Mouse (Mus musculus): ENCODE results near the gene Gm2004.
"Not testable (repeated sequence)": the region's sequence is repeated elsewhere in the genome, so short reads cannot be mapped to it uniquely, and the experiment has no call there.

Gene Gm2004

DNA sequence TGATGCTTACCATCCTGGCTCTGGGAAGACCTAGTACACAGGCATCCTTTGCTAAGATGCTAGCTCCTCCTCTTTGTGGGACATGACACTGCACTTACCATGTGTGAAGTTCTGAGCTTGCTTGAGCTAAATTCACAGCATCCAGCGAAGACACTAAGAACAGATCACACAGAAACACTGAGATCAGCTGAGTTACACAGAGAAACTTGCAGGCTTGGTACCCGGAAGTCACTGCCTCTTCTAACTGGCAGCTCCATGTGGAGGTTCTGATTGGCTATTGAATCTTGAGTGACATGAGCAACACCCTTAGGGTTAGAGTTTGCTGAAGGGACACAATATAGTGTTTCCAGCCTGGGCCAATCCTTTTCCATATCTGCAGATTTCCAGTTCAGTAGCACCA lies at the start of gene Gm2004:
Gm2004 (minus strand) TSS at position 101 of the 400 bp plus-strand sequence.
- not testable (repeated sequence) for DNase-seq (ENCODE audit: low spot score in 2 of 2)

Measured in left cerebral cortex, adult 9 months (tissue).